Mouse (Mus musculus) liver, embryonic 11.5 days (tissue): ENCODE results near the gene Rapgef1. TPM values are rescaled to one million over a fixed set of nuclear protein-coding genes. Genes with fewer than 3 reads are reported as not detected.

Experiments
- ATAC-seq: fragments of 200-750 bp; cut with Nextera tagmentation; replicated peaks from 2 replicates; pipeline ENCODE4 v1.8.0; 2017; ENCODE audit warnings: moderate number of reproducible peaks, mild to moderate bottlenecking, moderate TSS enrichment, moderate library complexity; ENCODE audit not compliant: low FRiP score
- DNase-seq: peaks from one replicate; pipeline ENCODE4 v3.0.0-alpha.2; 2017; ENCODE audit warnings: low spot score
- H3K27ac ChIP-seq: fragments of 300-500 bp; sonication (generic); 2 replicates; pipeline ENCODE4 v1.5.1; 2014; ENCODE audit warnings: mild to moderate bottlenecking, low read depth, low read length, control low read depth
- H3K27me3 ChIP-seq: fragments of 300-500 bp; sonication (generic); replicated peaks from 2 replicates; pipeline ENCODE4 v1.6.1; 2014; ENCODE audit warnings: low read length, mixed read lengths; ENCODE audit not compliant: control insufficient read depth, insufficient read depth
- H3K36me3 ChIP-seq: fragments of 300-500 bp; sonication (generic); 2 replicates; pipeline ENCODE4 v1.6.1; 2014; ENCODE audit warnings: mild to moderate bottlenecking, low read length, moderate library complexity, mixed read lengths; ENCODE audit not compliant: control insufficient read depth, insufficient read depth
- H3K4me1 ChIP-seq: fragments of 300-500 bp; sonication (generic); replicated peaks from 2 replicates; pipeline ENCODE4 v1.6.1; 2014; ENCODE audit warnings: low read length, mixed read lengths; ENCODE audit not compliant: control insufficient read depth, insufficient read depth
- H3K4me2 ChIP-seq: fragments of 300-500 bp; sonication (generic); 2 replicates; pipeline ENCODE4 v1.6.1; 2014; ENCODE audit warnings: mild to moderate bottlenecking, control low read depth, moderate library complexity
- H3K4me3 ChIP-seq: fragments of 300-500 bp; sonication (generic); 2 replicates; pipeline ENCODE4 v1.5.1; 2014; ENCODE audit warnings: low read depth, low read length, control low read depth
- H3K9ac ChIP-seq: fragments of 300-500 bp; sonication (generic); 2 replicates; pipeline ENCODE4 v1.6.1; 2014; ENCODE audit warnings: low read depth, low read length, control low read depth
- H3K9me3 ChIP-seq: fragments of 300-500 bp; sonication (generic); 2 replicates; pipeline ENCODE4 v1.6.1; 2016; ENCODE audit warnings: low read length, inconsistent platforms, mixed read lengths; ENCODE audit not compliant: control insufficient read depth
- WGBS: fragments of 180-500 bp; shearing (Covaris S2); extraction: QIAGEN DNeasy Blood & Tissue Kit; methylation state at CpG from one replicate; pipeline ENCODE4 v1.1.7; 2014; 5-methylcytosine and 5-hydroxymethylcytosine counted together
- polyA plus RNA-seq: library from polyadenylated mRNA; unstranded; fragments of >200 nt; fragmentation: Nextera tagmentation; extraction: Ambion mirVana; gene quantifications from 2 replicates; pipeline ENCODE4 v1.2.1, GENCODE M21; 2014

The Rapgef1 gene
- polyA plus RNA-seq, 1 experiment from 2014 or later, result 16.5 TPM

DNA sequence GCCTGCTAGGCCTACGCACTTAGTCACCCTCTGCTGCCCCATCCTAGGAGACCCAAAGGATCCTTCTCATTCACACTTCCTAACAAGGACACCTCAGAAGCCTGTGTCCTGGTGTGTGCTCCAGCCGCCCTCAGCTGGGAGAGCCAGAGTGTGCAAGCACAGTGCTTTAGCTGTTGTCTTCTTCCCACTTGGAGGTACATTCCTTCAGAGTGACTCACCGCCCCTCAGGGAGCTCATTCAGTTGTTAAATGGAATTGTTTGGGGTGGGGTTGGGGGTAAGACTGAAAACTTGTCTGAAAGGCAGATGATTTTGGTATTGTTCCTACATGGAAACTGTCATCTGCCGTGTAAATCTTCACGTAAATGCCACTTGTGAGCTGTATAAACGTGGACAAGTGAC, 72.0 kb downstream of the Rapgef1 start:
- peaks cover 19% of the 10 kb centered on the region; the same call in 1 of the 2 replicates for H3K36me3 ChIP-seq
- no peak overlapping the region for H3K9ac ChIP-seq
- ATAC-seq (no peak), DNase-seq (no peak)
- no peak overlapping the region for H3K4me3 ChIP-seq
- H3K9me3 ChIP-seq, result no peaks in the 10 kb centered on the region
- WGBS, result 84% methylated on average over 6 of the region's 6 CpGs
- no peak overlapping the region for H3K27ac ChIP-seq
- no peak overlapping the region for H3K4me2 ChIP-seq
- peaks cover 11% of the 10 kb centered on the region for H3K4me1 ChIP-seq
- no peaks in the 10 kb centered on the region for H3K27me3 ChIP-seq

DNA sequence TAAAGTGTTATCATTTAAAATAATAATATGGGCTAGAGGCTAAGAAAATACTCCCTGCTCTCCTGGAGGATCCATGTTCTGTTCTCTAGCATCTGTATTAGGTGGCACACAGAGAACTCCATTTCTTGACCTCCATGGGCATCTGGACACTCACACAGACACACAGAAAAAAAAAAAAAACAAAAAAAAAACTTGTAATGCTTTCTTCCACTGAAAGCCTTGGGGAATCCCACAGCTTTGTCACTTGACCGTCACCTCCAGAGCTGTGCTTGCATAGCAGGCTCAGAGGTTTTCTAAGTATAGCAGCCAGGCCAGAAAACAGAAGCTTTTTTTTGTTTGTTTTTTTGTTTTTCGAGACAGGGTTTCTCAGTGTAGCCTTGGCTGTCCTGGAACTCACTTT, 72.7 kb downstream of the Rapgef1 start:
- no peak overlapping the region for H3K4me2 ChIP-seq
- H3K4me1 ChIP-seq, result peaks cover 7% of the 10 kb centered on the region
- H3K27ac ChIP-seq, result no peak overlapping the region
- no peaks in the 10 kb centered on the region for H3K27me3 ChIP-seq
- DNase-seq, result no peak
- H3K9ac ChIP-seq, result no peak overlapping the region
- H3K4me3 ChIP-seq, result no peak overlapping the region
- ATAC-seq, result no peak
- no peaks in the 10 kb centered on the region for H3K9me3 ChIP-seq
- WGBS, result 93% methylated on average over 2 of the region's 2 CpGs
- peaks cover 19% of the 10 kb centered on the region; the same call in 1 of the 2 replicates for H3K36me3 ChIP-seq

DNA sequence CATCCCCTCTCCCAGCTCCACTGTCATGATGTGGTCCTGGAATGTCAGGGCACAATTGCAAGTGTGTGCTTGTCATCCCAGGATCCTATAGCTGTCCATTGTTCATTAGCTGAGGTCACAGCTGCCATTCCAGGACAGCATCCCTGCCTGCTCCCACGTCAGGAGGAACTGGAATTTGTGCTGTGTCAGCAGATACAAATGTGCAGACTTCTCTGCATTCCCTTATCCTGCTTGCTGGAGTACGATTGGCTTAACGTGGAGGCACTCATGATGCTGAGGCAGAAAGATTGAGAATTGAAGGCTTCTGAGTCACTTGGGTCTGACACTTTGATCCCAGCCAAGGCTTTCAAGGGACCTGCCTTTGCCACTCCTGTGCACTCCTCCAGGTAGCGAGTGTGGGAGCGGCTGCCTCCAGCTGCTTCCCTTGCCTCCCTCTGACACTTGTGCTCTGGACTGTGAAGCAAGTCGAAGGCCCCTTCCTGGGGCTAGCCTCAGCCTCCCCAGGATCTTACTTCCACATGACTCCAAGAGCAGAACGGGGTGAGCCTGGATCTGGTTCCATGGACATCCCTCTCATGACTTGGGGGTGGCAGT, 76.8 kb downstream of the Rapgef1 start:
- Histone ChIP-seq H3K9me3 (no peaks in the 10 kb centered on the region), H3K4me1 (no peaks in the 10 kb centered on the region), H3K4me2 (no peak overlapping the region), H3K36me3 (peaks cover 37% of the 10 kb centered on the region), H3K9ac (no peak overlapping the region), H3K27ac (no peak overlapping the region), H3K27me3 (no peaks in the 10 kb centered on the region), H3K4me3 (no peak overlapping the region)
- ATAC-seq (no peak), DNase-seq (no peak)
- 83% methylated on average over 7 of the region's 7 CpGs for WGBS

DNA sequence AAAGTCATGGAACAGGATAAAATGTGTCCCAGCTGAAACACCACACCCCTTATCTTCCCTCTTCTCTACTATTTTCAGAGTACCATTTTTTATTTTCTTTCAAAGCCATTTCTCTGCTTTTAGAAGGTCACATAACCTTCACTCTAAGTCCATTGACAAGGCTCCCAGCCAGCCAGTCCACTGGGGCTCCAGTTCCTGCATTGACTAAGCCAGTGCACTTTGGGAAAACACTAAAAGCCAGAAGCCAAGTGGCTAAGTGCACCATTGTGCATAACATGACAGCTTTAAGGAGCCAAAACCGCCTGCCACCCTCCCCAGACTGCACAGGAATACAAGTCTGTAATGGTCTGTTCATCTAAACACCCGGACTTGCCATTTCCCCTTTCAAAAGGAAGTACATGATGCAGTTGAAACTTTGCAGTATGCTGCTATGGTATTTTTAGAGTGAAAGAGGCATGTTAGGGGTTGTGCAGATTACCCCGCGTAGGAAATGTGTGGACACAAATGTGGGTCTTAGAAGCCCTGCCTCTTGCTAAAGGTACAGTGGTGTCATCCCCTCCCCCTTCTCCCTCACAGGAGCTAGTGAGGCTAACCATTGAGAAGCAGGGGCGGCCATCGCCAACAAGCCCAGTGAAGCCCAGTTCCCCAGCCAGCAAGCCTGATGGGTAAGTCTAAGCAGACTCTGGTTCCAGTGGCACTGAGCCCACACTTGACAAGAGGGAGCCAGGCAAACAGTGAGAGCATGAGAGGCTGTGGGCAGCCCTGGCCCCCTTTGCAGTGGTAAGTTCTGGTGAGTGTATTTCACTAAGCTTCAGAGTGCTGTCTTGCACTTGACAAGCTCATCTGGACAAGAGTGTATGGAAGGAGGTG, 79.1 kb downstream of the Rapgef1 start:
- 81% methylated on average over 6 of the region's 6 CpGs for WGBS
- Histone ChIP-seq H3K4me1 (no peaks in the 10 kb centered on the region), H3K4me2 (no peak overlapping the region), H3K27me3 (no peaks in the 10 kb centered on the region), H3K36me3 (peaks cover 38% of the 10 kb centered on the region), H3K9ac (no peak overlapping the region), H3K9me3 (no peaks in the 10 kb centered on the region), H3K4me3 (no peak overlapping the region), H3K27ac (no peak overlapping the region)
- DNase-seq, result no peak
- no peak for ATAC-seq

DNA sequence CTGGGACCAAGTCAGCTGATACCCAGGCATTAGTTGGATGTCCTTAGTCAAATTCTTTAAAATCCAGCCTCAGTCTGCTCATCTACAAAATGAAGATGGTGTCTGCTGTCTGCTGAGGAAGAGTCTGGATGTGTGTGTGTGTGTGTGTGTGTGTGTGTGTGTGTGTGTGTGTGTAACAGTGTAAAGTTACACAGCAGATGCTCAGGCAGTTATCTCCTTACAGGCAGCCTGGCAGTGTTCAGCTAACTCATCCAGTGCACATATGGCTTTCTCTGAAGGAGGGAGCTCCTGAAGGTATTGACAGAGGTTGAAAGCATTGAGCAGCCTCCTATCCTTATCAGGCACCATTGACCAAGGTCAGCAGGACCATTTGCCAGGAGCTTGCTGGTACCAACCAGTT, 81.4 kb downstream of the Rapgef1 start:
- Histone ChIP-seq H3K9ac (no peak overlapping the region), H3K36me3 (peaks cover 41% of the 10 kb centered on the region), H3K27ac (no peak overlapping the region), H3K4me3 (no peak overlapping the region), H3K4me1 (no peaks in the 10 kb centered on the region), H3K4me2 (no peak overlapping the region), H3K27me3 (no peaks in the 10 kb centered on the region), H3K9me3 (no peaks in the 10 kb centered on the region)
- DNase-seq, result no peak
- ATAC-seq, result no peak

DNA sequence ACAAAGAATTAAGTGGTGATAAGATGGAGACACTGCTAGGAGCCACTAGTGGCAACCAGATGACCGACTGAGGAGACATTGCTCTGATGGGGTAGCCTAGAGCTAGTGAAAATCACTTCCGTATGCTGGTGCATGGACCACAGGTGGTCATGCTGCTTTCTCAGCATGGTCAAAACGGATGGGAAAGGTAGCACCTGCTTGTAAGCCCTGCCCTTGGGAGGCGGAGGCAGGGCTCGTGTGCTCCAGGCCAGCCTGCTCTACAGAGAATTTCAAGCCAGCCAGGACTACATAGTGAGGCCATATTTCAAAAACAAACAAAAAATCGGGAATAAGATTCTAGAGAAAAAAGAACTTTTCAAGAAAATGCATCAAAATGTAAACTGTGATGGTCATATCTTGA, 81.9 kb downstream of the Rapgef1 start:
- 83% methylated on average over 6 of the region's 6 CpGs for WGBS
- peaks cover 41% of the 10 kb centered on the region for H3K36me3 ChIP-seq
- H3K4me3 ChIP-seq, result no peak overlapping the region
- ATAC-seq (no peak), DNase-seq (no peak)
- H3K4me1 ChIP-seq, result no peaks in the 10 kb centered on the region
- no peak overlapping the region for H3K9ac ChIP-seq
- H3K27ac ChIP-seq, result no peak overlapping the region
- H3K27me3 ChIP-seq, result no peaks in the 10 kb centered on the region
- H3K9me3 ChIP-seq, result no peaks in the 10 kb centered on the region
- H3K4me2 ChIP-seq, result no peak overlapping the region

DNA sequence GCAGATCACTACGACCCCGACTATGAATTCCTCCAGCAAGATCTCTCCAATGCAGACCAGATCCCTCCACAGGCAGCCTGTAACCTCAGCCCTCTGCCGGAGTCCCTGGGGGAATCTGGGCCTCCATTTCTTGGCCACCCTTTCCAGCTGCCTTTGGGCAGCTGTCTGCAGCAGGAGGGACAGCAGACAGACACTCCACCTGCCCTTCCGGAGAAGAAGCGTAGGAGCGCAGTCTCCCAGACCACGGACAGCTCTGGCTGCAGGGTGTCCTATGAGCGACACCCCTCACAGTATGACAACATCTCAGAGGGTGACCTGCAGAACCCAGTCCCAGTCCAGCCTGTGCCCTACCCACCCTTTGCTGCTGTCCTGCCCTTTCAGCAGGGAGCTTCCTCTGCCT, 82.7 kb downstream of the Rapgef1 start:
- H3K9me3 ChIP-seq, result no peaks in the 10 kb centered on the region
- 91% methylated on average over 8 of the region's 8 CpGs for WGBS
- no peak overlapping the region for H3K9ac ChIP-seq
- H3K4me3 ChIP-seq, result no peak overlapping the region
- H3K27ac ChIP-seq, result no peak overlapping the region
- peaks cover 45% of the 10 kb centered on the region for H3K36me3 ChIP-seq
- DNase-seq, result no peak
- H3K27me3 ChIP-seq, result no peaks in the 10 kb centered on the region
- no peak for ATAC-seq
- no peaks in the 10 kb centered on the region for H3K4me1 ChIP-seq
- no peak overlapping the region for H3K4me2 ChIP-seq

DNA sequence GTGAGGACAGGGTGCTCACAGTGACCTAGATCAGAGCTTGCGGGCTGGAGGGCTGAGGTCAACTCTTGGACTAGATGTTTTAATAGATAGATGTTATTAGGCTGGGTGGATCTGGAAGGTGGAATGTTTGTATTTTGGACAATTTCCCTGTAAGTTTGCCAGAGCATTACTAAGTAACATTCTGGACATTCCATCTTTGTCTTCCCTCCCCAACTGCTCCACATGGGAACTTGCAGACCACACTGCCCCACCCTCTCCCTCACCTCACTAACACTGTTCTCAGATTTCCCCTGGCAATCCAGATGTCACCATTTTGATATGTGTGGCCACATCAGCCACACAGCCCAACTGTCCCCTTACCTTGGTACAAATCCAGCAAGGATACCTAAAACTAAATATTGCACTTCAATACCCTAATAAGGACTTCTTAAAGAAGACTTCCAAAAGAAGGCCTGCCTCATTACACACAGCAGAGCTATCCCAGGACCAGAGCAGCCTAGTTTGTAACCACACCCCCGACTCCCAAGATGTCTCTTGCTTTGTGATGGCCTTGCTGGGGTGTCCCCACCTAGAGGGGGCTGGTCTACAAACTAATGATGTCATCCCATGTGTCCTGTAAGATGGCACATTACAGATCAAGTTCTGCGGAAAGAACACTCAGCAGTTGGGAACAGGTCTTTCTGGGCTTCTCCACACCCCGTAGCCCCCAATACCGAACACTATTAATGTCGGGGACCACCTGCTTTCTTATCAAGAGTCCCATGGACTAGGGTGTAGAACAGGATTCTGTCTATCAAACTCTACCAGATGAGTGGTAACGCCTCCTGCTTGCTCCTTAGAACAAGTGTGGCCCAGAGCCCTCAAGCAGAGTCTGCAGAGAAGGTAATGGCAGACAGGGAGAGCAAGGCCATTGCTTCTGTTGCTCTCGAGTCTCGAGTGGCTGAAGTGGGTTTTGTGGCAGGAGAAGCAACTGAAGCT, 83.9 kb downstream of the Rapgef1 start:
- ATAC-seq (peak; percentile 80), DNase-seq (no peak)
- Histone ChIP-seq H3K4me2 (no peak overlapping the region), H3K27me3 (no peaks in the 10 kb centered on the region), H3K4me3 (no peak overlapping the region), H3K9ac (no peak overlapping the region), H3K9me3 (no peaks in the 10 kb centered on the region), H3K27ac (no peak overlapping the region), H3K36me3 (peaks cover 41% of the 10 kb centered on the region), H3K4me1 (no peaks in the 10 kb centered on the region)
- 84% methylated on average over 9 of the region's 9 CpGs for WGBS
